Mouse (Mus musculus): Measurements from ENCODE around the gene Art5. TPM values are rescaled to one million over a fixed set of nuclear protein-coding genes. Genes with fewer than 3 reads are reported as not detected.

Art5 gene
- polyA plus RNA-seq, 1 experiment from 2014 or later: not detected

DNA sequence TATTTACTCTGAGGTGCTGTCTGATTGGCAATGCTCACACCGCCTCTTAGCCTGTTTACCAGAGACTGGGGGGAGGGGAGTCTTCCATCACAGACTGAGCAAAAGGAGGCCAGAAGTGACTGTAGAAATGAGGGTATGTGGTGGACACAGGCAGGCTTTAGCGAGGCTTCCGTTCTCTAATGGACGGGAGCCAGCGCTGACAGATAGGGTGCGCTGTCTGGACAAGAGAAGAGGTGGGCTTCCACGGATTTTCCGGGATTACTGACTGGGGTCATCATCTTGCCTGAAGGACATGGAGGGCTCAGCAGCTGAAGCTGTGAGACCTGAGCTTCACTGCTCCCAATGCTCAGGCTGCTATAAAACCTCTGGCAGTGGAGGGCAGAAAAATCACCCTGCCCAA, 7.0 kb downstream of the Art5 start:
- Histone ChIP-seq H3K79me2 (ENCODE audit: inconsistent target) (no peaks in the 10 kb centered on the region), H3K4me3 (ENCODE audit: inconsistent target) (no peak overlapping the region), H3K27ac (no peak overlapping the region), H3K36me3 (ENCODE audit: inconsistent target) (no peaks in the 10 kb centered on the region)
- WGBS (ENCODE audit: missing documents): 86% methylated on average over 8 of the region's 8 CpGs

- no peak within 1 kb of the TSS for H3K27ac ChIP-seq
- H3K36me3 ChIP-seq (ENCODE audit: inconsistent target): no peaks in the 10 kb centered on the region
- H3K4me3 ChIP-seq (ENCODE audit: inconsistent target): no peak within 1 kb of the TSS
- WGBS (ENCODE audit: missing documents): 86% methylated on average over 5 of the region's 5 CpGs
- H3K79me2 ChIP-seq (ENCODE audit: inconsistent target): no peaks in the 10 kb centered on the region
These were observed 7.8 kb downstream of the Art5 start, which contains the start of gene Art1 for GRCm38 (mm10) chr7:102101487-102101886. TSS of gene Art1 (plus strand) at chr7:102101743.

GRCm38 (mm10) chr7:102100868-102101267, 8.4 kb downstream of the Art5 start:
- H3K27ac ChIP-seq: no peak overlapping the region
- no peak overlapping the region for H3K4me3 ChIP-seq (ENCODE audit: inconsistent target)
- no peaks in the 10 kb centered on the region for H3K36me3 ChIP-seq (ENCODE audit: inconsistent target)
- H3K79me2 ChIP-seq (ENCODE audit: inconsistent target): no peaks in the 10 kb centered on the region
- WGBS (ENCODE audit: missing documents): 89% methylated on average over 4 of the region's 5 CpGs

GRCm38 (mm10) chr7:102099760-102100661, 9.3 kb downstream of the Art5 start:
- 20% methylated on average over 30 of the region's 30 CpGs for WGBS (ENCODE audit: missing documents)
- Histone ChIP-seq H3K27ac (no peak overlapping the region), H3K36me3 (ENCODE audit: inconsistent target) (no peaks in the 10 kb centered on the region), H3K4me3 (ENCODE audit: inconsistent target) (no peak overlapping the region), H3K79me2 (ENCODE audit: inconsistent target) (no peaks in the 10 kb centered on the region)

GRCm38 (mm10) chr7:102087336-102087735, 22.0 kb downstream of the Art5 start:
- Histone ChIP-seq H3K4me3 (ENCODE audit: inconsistent target) (no peak overlapping the region), H3K36me3 (ENCODE audit: inconsistent target) (no peaks in the 10 kb centered on the region; the same call in 1 of the 2 replicates), H3K79me2 (ENCODE audit: inconsistent target) (no peaks in the 10 kb centered on the region), H3K27ac (no peak overlapping the region)
- 81% methylated on average over 4 of the region's 4 CpGs for WGBS (ENCODE audit: missing documents)

- H3K79me2 ChIP-seq (ENCODE audit: inconsistent target): no peaks in the 10 kb centered on the region
- no peak overlapping the region for H3K4me3 ChIP-seq (ENCODE audit: inconsistent target)
- 94% methylated on average over 26 of the region's 26 CpGs for WGBS (ENCODE audit: missing documents)
- peaks cover 23% of the 10 kb centered on the region for H3K36me3 ChIP-seq (ENCODE audit: inconsistent target)
- no peak overlapping the region for H3K27ac ChIP-seq
These were observed 25.1 kb downstream of the Art5 start for GRCm38 (mm10) chr7:102084041-102084696.

DNA sequence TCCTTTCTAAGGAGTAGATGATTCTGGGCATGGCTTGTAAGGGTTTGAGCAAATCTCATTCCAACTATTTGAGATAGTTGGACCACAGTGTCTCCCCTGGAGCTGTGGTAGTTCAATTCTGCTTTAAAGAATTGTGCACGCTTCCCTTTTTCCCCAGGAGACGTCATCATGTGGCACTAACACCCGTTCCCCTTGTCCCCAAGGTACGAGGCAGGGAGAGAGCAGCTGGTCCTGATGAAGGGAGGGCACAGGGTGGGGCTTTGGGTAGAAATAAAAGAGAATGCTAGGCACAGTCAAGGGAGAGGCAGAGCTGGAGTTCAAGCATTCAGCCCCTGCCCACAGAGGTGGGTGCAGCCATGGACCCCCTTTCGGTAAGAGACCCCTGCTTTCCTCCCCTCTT, 26.5 kb downstream of the Art5 start, which contains the start of gene Trpc2:
Gene Trpc2 (plus strand): TSS at position 301 of the 400 bp plus-strand sequence.
- Histone ChIP-seq H3K36me3 (ENCODE audit: inconsistent target) (peaks cover 28% of the 10 kb centered on the region), H3K4me3 (ENCODE audit: inconsistent target) (no peak within 1 kb of the TSS), H3K79me2 (ENCODE audit: inconsistent target) (no peaks in the 10 kb centered on the region), H3K27ac (no peak within 1 kb of the TSS)
- WGBS (ENCODE audit: missing documents): 80% methylated on average over 5 of the region's 5 CpGs

GRCm38 (mm10) chr7:102081784-102082183, 27.5 kb downstream of the Art5 start:
- WGBS (ENCODE audit: missing documents): 98% methylated on average over 5 of the region's 5 CpGs
- H3K27ac ChIP-seq: no peak overlapping the region
- H3K4me3 ChIP-seq (ENCODE audit: inconsistent target): no peak overlapping the region
- peaks cover 28% of the 10 kb centered on the region for H3K36me3 ChIP-seq (ENCODE audit: inconsistent target)
- H3K79me2 ChIP-seq (ENCODE audit: inconsistent target): no peaks in the 10 kb centered on the region

DNA sequence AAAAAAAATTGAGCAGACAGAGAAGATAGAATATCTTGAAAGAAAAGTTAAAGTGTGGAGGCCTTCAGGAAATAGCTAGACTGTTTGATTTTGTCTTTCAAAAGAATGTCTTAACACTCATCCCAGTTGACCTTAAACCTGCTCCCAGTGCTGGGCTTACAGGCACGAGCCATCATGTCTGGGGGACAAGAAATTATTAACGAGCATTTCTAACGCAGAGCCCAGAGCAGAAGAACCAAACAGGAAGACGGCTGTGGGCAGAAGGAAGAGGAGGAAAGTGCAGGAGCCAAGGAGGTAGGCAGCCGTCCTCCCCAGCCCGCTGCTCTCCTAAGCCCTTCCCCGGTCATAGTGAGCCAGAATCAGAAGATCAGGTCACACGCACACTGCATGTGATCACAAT, 29.0 kb downstream of the Art5 start:
- Histone ChIP-seq H3K36me3 (ENCODE audit: inconsistent target) (peaks cover 35% of the 10 kb centered on the region), H3K79me2 (ENCODE audit: inconsistent target) (no peaks in the 10 kb centered on the region), H3K27ac (no peak overlapping the region), H3K4me3 (ENCODE audit: inconsistent target) (no peak overlapping the region)
- WGBS (ENCODE audit: missing documents): 94% methylated on average over 8 of the region's 8 CpGs

DNA sequence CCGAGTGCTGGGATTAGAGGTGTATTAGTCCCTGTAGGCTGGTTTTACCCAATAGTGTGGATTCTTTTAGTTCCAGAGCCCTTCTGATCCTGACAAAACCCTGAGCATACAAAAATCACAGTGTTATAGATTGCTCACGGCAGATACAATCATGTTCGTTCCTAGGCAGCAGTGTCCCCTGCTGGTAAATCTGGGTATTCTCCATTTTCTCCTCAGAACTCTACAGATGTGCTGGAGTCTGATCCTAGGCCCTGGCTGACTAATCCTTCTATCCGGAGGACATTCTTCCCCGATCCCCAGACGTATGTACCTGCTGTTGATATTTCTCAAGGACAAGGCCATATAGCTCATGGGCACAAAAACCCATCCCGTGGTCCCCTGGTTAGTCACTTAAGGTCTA, 30.8 kb downstream of the Art5 start:
- 79% methylated on average over 7 of the region's 7 CpGs for WGBS (ENCODE audit: missing documents)
- peaks cover 38% of the 10 kb centered on the region for H3K36me3 ChIP-seq (ENCODE audit: inconsistent target)
- H3K27ac ChIP-seq: no peak overlapping the region
- no peaks in the 10 kb centered on the region for H3K79me2 ChIP-seq (ENCODE audit: inconsistent target)
- H3K4me3 ChIP-seq (ENCODE audit: inconsistent target): no peak overlapping the region

DNA sequence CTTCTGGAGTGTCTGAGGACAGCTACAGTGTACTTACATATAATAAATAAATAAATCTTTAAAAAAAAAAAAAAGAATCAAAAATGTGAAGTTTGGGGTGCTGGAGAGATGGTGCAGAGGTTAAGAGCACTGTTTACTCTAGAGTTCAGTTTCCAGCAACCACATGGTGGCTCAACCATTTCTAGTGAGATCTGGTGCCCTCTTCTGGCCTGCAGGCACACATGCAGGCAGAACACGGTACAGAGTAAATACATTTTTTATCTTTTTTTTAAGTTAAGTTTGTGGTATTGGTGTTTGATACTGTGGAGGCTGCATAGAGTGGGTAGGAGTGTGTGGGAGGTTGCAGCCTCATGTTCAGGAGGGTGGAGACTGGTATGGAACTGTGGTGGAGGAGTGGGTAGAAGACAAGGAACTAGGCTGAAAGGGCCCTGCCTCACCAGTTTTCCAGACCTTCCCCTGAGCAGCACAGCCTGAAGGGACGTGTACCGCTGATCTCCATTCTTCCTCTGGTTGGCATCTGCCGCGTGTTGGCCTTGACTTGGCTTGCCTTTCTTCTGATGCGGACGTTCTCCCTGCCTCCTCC, 32.5 kb downstream of the Art5 start:
- no peak overlapping the region for H3K27ac ChIP-seq
- H3K4me3 ChIP-seq (ENCODE audit: inconsistent target): no peak overlapping the region
- WGBS (ENCODE audit: missing documents): 68% methylated on average over 6 of the region's 7 CpGs
- H3K36me3 ChIP-seq (ENCODE audit: inconsistent target): peaks cover 45% of the 10 kb centered on the region
- no peaks in the 10 kb centered on the region for H3K79me2 ChIP-seq (ENCODE audit: inconsistent target)

DNA sequence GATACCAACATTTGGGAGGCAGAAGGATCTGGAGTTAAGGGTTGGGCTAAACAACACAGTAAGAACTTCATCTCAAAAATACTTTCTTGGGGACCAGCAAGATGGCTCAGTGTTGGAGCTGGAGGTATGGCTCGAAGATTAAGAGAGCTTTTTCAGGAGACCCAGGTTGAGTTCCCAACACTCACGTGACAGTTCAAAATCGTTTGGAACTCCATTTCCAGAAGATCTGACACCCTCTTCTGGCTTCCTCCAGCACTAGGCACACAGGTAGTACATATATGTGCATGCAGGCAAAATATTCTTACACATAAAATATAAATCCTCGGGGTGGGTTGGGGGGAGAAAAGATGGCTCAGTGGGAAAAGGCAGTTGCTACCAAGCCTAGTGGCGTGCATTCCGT, 42.9 kb downstream of the Art5 start:
- peak overlapping the region; percentile 78; the same call in 1 of the 2 replicates for H3K27ac ChIP-seq
- H3K36me3 ChIP-seq (ENCODE audit: inconsistent target): no peaks in the 10 kb centered on the region
- H3K4me3 ChIP-seq (ENCODE audit: inconsistent target): peak overlapping the region; percentile 86
- WGBS (ENCODE audit: missing documents): 71% methylated on average over 6 of the region's 6 CpGs
- H3K79me2 ChIP-seq (ENCODE audit: inconsistent target): peaks cover 46% of the 10 kb centered on the region

DNA sequence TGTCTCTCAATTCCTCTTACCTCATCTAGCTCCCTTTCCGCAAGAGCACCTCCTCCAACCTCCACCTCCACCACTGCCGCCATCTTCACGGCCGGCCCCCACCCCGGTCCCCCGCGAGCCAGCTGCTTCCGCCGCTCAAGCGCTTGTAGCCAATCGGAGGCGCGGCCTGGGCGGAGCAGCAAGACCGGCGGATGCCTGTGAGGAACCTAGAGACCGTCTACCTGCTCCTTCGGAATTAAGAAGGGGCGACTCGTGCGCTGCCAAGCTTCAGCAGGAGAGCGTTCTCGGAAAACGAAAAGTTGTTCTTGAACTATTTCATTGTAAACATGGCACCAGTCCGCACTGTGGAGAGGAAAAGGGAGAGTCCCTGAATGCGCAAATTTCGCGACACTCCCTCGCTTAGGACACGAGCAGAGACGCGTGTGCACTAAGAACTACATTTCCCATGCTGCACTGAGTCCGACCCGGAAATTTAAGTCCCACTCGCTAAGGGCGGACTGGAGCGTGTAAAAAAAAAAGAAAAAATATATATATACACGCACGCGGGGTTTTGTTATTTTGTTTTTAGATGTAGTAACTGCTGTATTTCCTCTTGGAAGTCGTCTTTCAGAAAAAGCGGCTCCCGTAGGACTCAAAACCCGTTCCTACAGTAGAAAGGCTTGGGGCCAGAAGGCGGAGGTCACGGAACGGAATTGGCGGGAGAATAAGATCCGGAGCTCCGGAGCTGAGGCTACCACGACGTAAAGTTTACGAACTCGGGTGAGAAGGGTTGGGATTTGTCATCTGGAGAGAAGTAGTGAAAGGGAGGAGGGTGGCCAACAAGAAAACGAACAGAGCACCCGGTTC, 44.0 kb downstream of the Art5 start, which contains the start of the genes Rnf121, Xndc1 and Xntrpc:
Gene Rnf121 (minus strand): TSS at position 424 of the 846 bp plus-strand sequence.
Gene Xndc1 (plus strand): TSS at position 466 of the 846 bp plus-strand sequence.
Gene Xntrpc (plus strand): TSS at position 668 of the 846 bp plus-strand sequence.
- peaks cover 57% of the 10 kb centered on the region for H3K79me2 ChIP-seq (ENCODE audit: inconsistent target)
- peak within 1 kb of the TSS; percentile 86 for H3K4me3 ChIP-seq (ENCODE audit: inconsistent target)
- H3K36me3 ChIP-seq (ENCODE audit: inconsistent target): no peaks in the 10 kb centered on the region
- WGBS (ENCODE audit: missing documents): 2% methylated on average over 56 of the region's 56 CpGs
- H3K27ac ChIP-seq: peak within 1 kb of the TSS; percentile 78

DNA sequence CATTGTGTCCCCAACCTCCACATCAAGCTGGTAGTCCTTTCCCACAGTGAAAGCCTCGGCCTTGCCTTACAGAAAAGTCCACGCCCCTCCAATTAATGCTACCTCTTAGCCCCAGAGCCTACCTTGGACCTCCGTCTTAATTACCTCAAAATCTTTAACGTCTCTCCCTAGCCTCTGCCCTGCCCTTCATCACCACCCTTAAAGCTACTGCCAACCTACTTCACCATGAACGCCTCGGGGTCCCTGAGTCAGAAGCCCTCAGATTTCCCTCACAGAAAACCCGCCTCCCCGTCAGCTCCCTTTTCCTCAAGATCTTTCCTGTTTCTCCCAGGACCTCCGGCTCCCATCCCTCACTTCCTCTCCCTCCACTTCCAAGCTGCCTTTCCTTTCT, 44.6 kb downstream of the Art5 start:
- H3K79me2 ChIP-seq (ENCODE audit: inconsistent target): peaks cover 63% of the 10 kb centered on the region
- WGBS (ENCODE audit: missing documents): 4% methylated on average over 9 of the region's 9 CpGs

More for the DNA sequence above, 44.6 kb downstream of the Art5 start:
- Histone ChIP-seq H3K27ac (peak overlapping the region; percentile 78), H3K4me3 (ENCODE audit: inconsistent target) (peak overlapping the region; percentile 86), H3K36me3 (ENCODE audit: inconsistent target) (0 out of 2 replicates have a peak, but pooled peaks cover 1% of the 10 kb centered on the region)
